In the genomic region with DNA sequence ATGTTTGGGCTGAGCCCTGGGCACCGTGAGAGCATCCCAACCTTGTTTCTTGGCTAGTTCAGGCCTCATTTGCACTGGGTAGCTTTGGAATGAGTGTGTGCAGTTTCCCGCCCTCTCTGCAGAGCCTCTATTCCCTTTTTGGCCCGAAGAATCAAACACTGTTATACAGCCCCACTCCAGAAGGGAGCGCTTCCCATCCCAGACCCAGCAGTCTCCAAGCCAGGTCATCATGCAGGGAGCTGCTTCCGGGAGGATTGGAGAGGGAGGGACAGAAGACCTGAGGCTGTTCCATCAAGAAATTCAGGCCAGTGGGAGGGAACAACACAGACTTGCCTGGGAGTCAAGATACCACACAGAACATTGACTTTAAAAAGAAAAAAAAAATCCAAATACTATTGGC, we compare ENCODE assay signal across 10 mouse cellular contexts. TPM values are rescaled to one million over a fixed set of nuclear protein-coding genes. Genes with fewer than 3 reads are reported as not detected.
DNase-seq lines count a peak whose midpoint lies in the region; ATAC-seq and TF ChIP-seq lines count a peak whose summit lies in the region.
"Had no signal": no experiment of that assay in that cellular context is flagged by ENCODE, and none has a peak within 500 bp of the region (broad histone marks: within the 10 kb centered on the region; RNA-seq: fewer than 3 reads in every experiment).

No protein-coding gene starts in this region.

- 0 out of 2 replicates have a peak overlapping the region, but pooled peaks have one; percentile 22 for H3K27ac ChIP-seq in limb, embryonic 13.5 days
- no peak overlapping the region for H3K27ac ChIP-seq in limb, embryonic 10.5 days
- no peak overlapping the region for H3K27ac ChIP-seq in neural tube, embryonic 15.5 days (replicated peaks)

- 43% methylated on average over 5 of the region's 5 CpGs for WGBS in limb, embryonic 13.5 days
- 49% methylated on average over 5 of the region's 5 CpGs for WGBS in limb, embryonic 10.5 days
- WGBS in neural tube, embryonic 15.5 days, result 44% methylated on average over 5 of the region's 5 CpGs
- WGBS in lung, adult 2 months, result 47% methylated on average over 5 of the region's 5 CpGs

- no peaks in the 10 kb centered on the region for H3K36me3 ChIP-seq in limb, embryonic 13.5 days
- H3K36me3 ChIP-seq in limb, embryonic 10.5 days, result no peaks in the 10 kb centered on the region
- 0 out of 2 replicates have a peak, but pooled peaks cover 10% of the 10 kb centered on the region for H3K36me3 ChIP-seq in neural tube, embryonic 15.5 days

- intact Hi-C loops in gastrocnemius, postnatal 36 days (cut with DNase I), result no loop called here

- no peak overlapping the region; the same call in 1 of the 2 replicates for H3K4me2 ChIP-seq in limb, embryonic 13.5 days (replicated peaks)
- H3K4me2 ChIP-seq in neural tube, embryonic 15.5 days, result peak overlapping the region; percentile 72

- no peak for TF ChIP-seq CTCF in lung, adult 2 months (IDR thresholded peaks at IDR 0.05; ENCODE audit: insufficient read depth, low read length)

- no peak overlapping the region for H3K9ac ChIP-seq in limb, embryonic 13.5 days
- peak overlapping the region; percentile 83 for H3K9ac ChIP-seq in neural tube, embryonic 15.5 days (replicated peaks)
- H3K9ac ChIP-seq: liver, postnatal 0 days had no signal

- H3K9me3 ChIP-seq in limb, embryonic 13.5 days, result peaks cover 7% of the 10 kb centered on the region; the same call in 1 of the 2 replicates
- no peaks in the 10 kb centered on the region for H3K9me3 ChIP-seq in limb, embryonic 10.5 days (replicated peaks)
- no peaks in the 10 kb centered on the region for H3K9me3 ChIP-seq in neural tube, embryonic 15.5 days (replicated peaks)

- no peak for ATAC-seq in limb, embryonic 13.5 days (ENCODE audit: low FRiP score, low read depth)
- no peak for ATAC-seq in neural tube, embryonic 15.5 days (ENCODE audit: low FRiP score)
- ATAC-seq: intestine, embryonic 16.5 days; liver, postnatal 0 days had no signal

- DNase-seq in gastrocnemius, adult 18-20 months (ENCODE audit: low spot score), result peak; percentile 34
- no peak for DNase-seq in gastrocnemius, postnatal 36 days
- DNase-seq in limb, embryonic 10.5 days (ENCODE audit: low spot score), result no peak
- DNase-seq in cerebellum, postnatal 10 days, result peak; percentile 76 to 77
- no peak for DNase-seq in lung, adult 2 months
- no peak for DNase-seq in kidney, postnatal 4 days
- DNase-seq: liver, postnatal 0 days had no signal

- no peak for TF ChIP-seq POLR2A in lung, adult 2 months (IDR thresholded peaks at IDR 0.05; ENCODE audit: borderline replicate concordance, extremely low read depth, low read depth, low read length)

- H3K4me1 ChIP-seq in limb, embryonic 13.5 days, result peaks cover 9% of the 10 kb centered on the region
- peaks cover 22% of the 10 kb centered on the region for H3K4me1 ChIP-seq in limb, embryonic 10.5 days
- peaks cover 42% of the 10 kb centered on the region for H3K4me1 ChIP-seq in neural tube, embryonic 15.5 days
- H3K4me1 ChIP-seq in lung, adult 2 months (ENCODE audit: control insufficient read depth, insufficient read depth, low read length), result no peaks in the 10 kb centered on the region

- H3K4me3 ChIP-seq in limb, embryonic 13.5 days, result no peak overlapping the region
- no peak overlapping the region for H3K4me3 ChIP-seq in limb, embryonic 10.5 days
- peak overlapping the region; percentile 84; the same call in 1 of the 2 replicates for H3K4me3 ChIP-seq in neural tube, embryonic 15.5 days (replicated peaks)
- H3K4me3 ChIP-seq in lung, adult 2 months (replicated peaks; ENCODE audit: extremely low read depth, low read depth, low read length), result no peak overlapping the region

- peaks cover 68% of the 10 kb centered on the region for H3K27me3 ChIP-seq in limb, embryonic 13.5 days
- H3K27me3 ChIP-seq in limb, embryonic 10.5 days (ENCODE audit: low read depth, poor library complexity, severe bottlenecking), result peaks cover 62% of the 10 kb centered on the region
- H3K27me3 ChIP-seq in neural tube, embryonic 15.5 days (replicated peaks), result no peaks in the 10 kb centered on the region

RNA-seq across cellular contexts. Expression of a gene that starts 29.6 kb away (rescaled TPM):
- total RNA-seq in gastrocnemius, adult 18-20 months (2021), result 1 to 10 TPM; 3.2 to 3.3 TPM
- 1 to 10 TPM; 3.3 to 3.8 TPM for total RNA-seq in gastrocnemius, postnatal 36 days (2021)
- 9.3 and 10.4 TPM in 2 replicates for polyA plus RNA-seq in limb, embryonic 13.5 days (2015; fragmentation: Nextera tagmentation; extraction: Ambion mirVana)
- 5.9 and 6.4 TPM in 2 replicates for polyA plus RNA-seq in limb, embryonic 10.5 days (2016; fragmentation: Nextera tagmentation; extraction: Ambion mirVana)
- 18.3 and 23.6 TPM in 2 replicates for polyA plus RNA-seq in neural tube, embryonic 15.5 days (2015; fragmentation: Nextera tagmentation; extraction: Ambion mirVana)
- 11.3 and 13.3 TPM in 2 replicates for polyA plus RNA-seq in lung, adult 2 months (2012; rRNA removed)

Comparison
In these comparisons a context has a peak if more than half of its experiments do, and no peak if none do; other contexts are left out.
1. DNase-seq: peak in gastrocnemius, adult 18-20 months (single experiment) and cerebellum, postnatal 10 days (2 of 2); none in gastrocnemius, postnatal 36 days (0 of 2), limb, embryonic 10.5 days (single experiment), lung, adult 2 months (single experiment) and kidney, postnatal 4 days (0 of 2).